In genomic region chr9:67137681-67138080, GRCm38 (mm10) we compare ENCODE assay signal across 10 mouse cellular contexts.
DNase-seq lines count a peak whose midpoint lies in the region; ATAC-seq and TF ChIP-seq lines count a peak whose summit lies in the region.
"Had no signal": no experiment of that assay in that cellular context is flagged by ENCODE, and none has a peak within 500 bp of the region (broad histone marks: within the 10 kb centered on the region; RNA-seq: fewer than 3 reads in every experiment).

No protein-coding gene starts in this region.

- H3K4me2 ChIP-seq in kidney, postnatal 0 days (ENCODE audit: low read length), result no peak overlapping the region
- H3K4me2 ChIP-seq: liver, embryonic 13.5 days had no signal

- DNase-seq in embryo, embryonic 11 days, result peak; percentile 28
- DNase-seq in embryo, embryonic 9.5 days (ENCODE audit: extremely low spot score), result no peak
- peak; percentile 47 to 57 for DNase-seq in right cerebral cortex, adult 2 months (ENCODE audit: low spot score in 2 of 2)
- no peak for DNase-seq in right cerebral cortex, postnatal 14 days
- DNase-seq in kidney, postnatal 0 days (ENCODE audit: low spot score), result peak; percentile 55
- DNase-seq in yolk sac, embryonic 10.5 days (ENCODE audit: low spot score), result peak; percentile 69
- DNase-seq in retina, embryonic 14.5 days (ENCODE audit: low spot score), result no peak
- DNase-seq in lung, adult 18-20 months, result no peak
- DNase-seq: liver, embryonic 13.5 days had no signal

- 28% methylated on average over 5 of the region's 5 CpGs for WGBS in kidney, postnatal 0 days

- no peak for TF ChIP-seq CTCF in kidney, postnatal 0 days (IDR thresholded peaks at IDR 0.05; ENCODE audit: low read depth)

- no peaks in the 10 kb centered on the region for H3K9me3 ChIP-seq in kidney, postnatal 0 days (replicated peaks; ENCODE audit: low read length)
- H3K9me3 ChIP-seq: liver, embryonic 13.5 days had no signal

- no peak overlapping the region for H3K9ac ChIP-seq in kidney, postnatal 0 days (ENCODE audit: low read depth, low read length)
- H3K9ac ChIP-seq: liver, embryonic 13.5 days had no signal

- peaks cover 13% of the 10 kb centered on the region for H3K4me1 ChIP-seq in kidney, postnatal 0 days (replicated peaks; ENCODE audit: insufficient read depth, low read length)

- peak overlapping the region; percentile 72; the same call in 1 of the 2 replicates for H3K27ac ChIP-seq in kidney, postnatal 0 days
- H3K27ac ChIP-seq: liver, embryonic 13.5 days had no signal

- no peaks in the 10 kb centered on the region for H3K36me3 ChIP-seq in kidney, postnatal 0 days (ENCODE audit: insufficient read depth, low read length)
- H3K36me3 ChIP-seq: liver, embryonic 13.5 days had no signal

- no peaks in the 10 kb centered on the region for H3K27me3 ChIP-seq in kidney, postnatal 0 days (ENCODE audit: insufficient read depth, low read length)
- H3K27me3 ChIP-seq: CH12.LX; liver, embryonic 13.5 days had no signal

- no peak overlapping the region for H3K4me3 ChIP-seq in kidney, postnatal 0 days (replicated peaks; ENCODE audit: low read depth, low read length)
- H3K4me3 ChIP-seq: liver, embryonic 13.5 days had no signal

- ATAC-seq in kidney, postnatal 0 days (replicated peaks; ENCODE audit: low FRiP score, low read depth), result peak; percentile 52; the same call in 1 of the 2 replicates

Comparison
In these comparisons a context has a peak if more than half of its experiments do, and no peak if none do; other contexts are left out.
1. DNase-seq: peak in embryo, embryonic 11 days (single experiment), right cerebral cortex, adult 2 months (2 of 2), kidney, postnatal 0 days (single experiment) and yolk sac, embryonic 10.5 days (single experiment); none in embryo, embryonic 9.5 days (single experiment), right cerebral cortex, postnatal 14 days (single experiment), retina, embryonic 14.5 days (single experiment) and lung, adult 18-20 months (0 of 2).